Mouse (Mus musculus): ENCODE data around the gene Gm14399.
"Not testable (repeated sequence)": the region's sequence is repeated elsewhere in the genome, so short reads cannot be mapped to it uniquely, and the experiment has no call there.

Gm14399 gene

DNA sequence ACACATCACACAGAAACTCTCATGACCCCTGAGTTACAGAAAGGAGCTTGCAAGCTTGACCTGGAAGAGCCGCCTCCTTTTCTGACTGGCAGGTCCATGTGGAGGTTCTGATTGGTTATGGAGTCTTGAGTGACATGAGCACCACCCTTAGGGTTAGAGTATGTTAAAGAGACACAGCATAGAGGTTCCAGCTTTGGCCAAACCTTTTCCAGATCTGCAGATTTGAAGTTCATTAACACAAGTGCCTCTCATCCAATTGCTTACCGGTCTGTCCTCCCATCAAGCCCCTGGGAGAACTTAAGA, at the start of gene Gm14399:
Gene Gm14399 (minus strand): TSS at position 20 of the 303 bp plus-strand sequence.
- DNase-seq (ENCODE audit: low read depth) = not testable (repeated sequence)

DNA sequence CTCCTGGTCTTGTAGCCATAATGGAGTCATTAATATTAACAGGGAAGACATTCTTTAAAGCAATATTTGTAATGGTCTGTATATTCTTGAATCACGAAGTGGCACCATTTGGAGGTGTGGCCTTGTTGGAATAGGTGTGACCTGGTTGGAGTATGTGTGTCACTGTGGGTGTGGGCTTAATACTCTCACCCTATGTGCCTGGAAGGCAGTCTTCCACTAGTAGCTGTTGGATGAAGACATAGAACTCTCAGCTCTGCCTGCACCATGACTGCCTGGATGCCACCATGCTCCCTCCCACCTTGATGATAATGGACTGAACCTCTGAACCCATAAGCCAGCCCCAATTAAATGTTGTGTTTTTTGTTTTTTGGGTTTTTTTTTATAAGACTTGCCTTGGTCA, 37.2 kb upstream of the Gm14399 start:
- not testable (repeated sequence) for DNase-seq (ENCODE audit: low read depth)

DNA sequence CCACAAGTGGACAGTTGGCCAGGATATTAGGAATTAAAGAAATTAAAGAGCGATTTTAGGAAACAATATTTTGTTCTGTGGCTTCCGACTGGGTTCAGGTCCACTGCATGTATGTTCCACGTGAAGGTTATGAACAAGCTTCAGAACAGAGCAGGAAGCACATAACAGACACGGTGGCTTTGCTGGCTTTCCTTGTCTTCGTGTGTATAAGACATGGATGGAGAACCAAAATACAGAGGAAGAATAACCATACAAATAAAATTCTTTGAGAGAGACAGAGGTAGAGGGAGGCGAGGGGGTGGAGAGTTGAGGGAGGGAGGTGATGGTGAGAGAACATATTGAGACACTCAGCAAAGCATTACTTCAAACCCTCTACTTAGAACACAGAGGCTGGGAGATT, 34.5 kb upstream of the Gm14399 start:
- no peak for DNase-seq (ENCODE audit: low read depth)

- DNase-seq (ENCODE audit: low read depth) = not testable (repeated sequence)
Observed at GRCm38 (mm10) chr2:175175401-175176180, 33.8 kb upstream of the Gm14399 start, which contains the start of gene Gm14443. TSS of gene Gm14443 (minus strand) at chr2:175175871.

DNA sequence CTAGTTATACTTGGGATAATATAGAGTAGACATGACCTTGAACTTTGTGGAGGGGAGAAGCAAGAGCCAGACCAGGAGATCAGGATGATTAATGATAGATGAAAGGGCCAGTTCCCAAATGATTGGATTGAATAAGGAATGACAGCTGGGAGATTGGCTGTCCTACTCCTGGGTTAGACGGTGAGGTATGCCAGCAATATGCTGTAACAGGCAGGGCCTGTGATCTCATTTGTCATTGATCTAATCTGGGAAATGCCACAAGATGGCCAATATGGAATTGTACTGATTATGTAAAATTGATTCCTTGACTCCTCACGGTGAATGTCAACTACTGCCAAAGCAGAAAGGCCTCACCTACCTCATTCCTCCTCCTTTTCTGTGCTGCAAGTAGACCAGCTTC, 32.2 kb upstream of the Gm14399 start:
- DNase-seq (ENCODE audit: low read depth) = not testable (repeated sequence)

GRCm38 (mm10) chr2:175172906-175173595, 31.2 kb upstream of the Gm14399 start:
- DNase-seq (ENCODE audit: low read depth) = not testable (repeated sequence)

- DNase-seq (ENCODE audit: low read depth) = no peak
Observed at GRCm38 (mm10) chr2:175172123-175172522, 30.3 kb upstream of the Gm14399 start.

DNA sequence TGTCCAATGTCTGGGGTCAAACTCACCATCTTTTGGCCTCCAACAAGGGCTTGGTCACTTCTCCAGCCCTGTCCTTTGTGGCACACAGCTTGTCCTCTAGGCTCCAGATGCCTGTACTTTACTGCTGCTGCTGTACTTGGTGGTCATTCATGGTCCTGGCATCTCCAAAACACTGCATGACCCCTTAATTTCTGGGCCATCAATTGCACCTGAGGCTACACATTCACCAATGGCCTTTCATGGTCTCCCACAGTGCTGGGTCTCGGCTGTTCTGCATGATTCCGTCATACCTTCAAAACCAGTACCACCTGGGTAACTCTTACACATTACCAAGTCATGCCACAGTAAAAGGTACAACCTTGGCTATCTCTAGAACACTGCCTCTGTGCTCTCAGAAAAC, 25.1 kb upstream of the Gm14399 start:
- DNase-seq (ENCODE audit: low read depth) = not testable (repeated sequence)

- DNase-seq (ENCODE audit: low read depth) = not testable (repeated sequence)
Observed at GRCm38 (mm10) chr2:175165110-175165509, 23.3 kb upstream of the Gm14399 start.

- not testable (repeated sequence) for DNase-seq (ENCODE audit: low read depth)
Observed at GRCm38 (mm10) chr2:175161438-175161837, 19.6 kb upstream of the Gm14399 start.

GRCm38 (mm10) chr2:175158642-175159041, 16.8 kb upstream of the Gm14399 start:
- no peak for DNase-seq (ENCODE audit: low read depth)

DNA sequence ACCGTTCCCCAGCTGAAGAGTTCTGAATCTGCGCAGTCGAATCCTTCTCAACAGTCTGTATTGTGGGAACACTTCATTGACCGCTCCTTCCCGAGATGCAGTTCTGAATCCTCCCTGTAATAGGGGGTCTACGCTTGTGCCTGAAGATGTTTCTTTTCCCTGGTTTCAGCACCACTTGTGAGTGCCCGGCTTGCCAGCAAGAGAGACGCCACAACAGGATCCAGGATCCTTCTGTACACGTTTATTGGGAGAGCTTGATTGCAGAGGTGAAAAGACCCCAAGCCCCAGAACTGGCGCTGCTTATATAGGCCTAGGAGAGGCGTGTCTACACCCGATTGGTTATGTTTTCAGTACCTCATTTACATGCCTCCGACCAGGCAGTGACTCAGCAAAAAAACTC, 14.9 kb upstream of the Gm14399 start:
- DNase-seq (ENCODE audit: low read depth) = no peak

GRCm38 (mm10) chr2:175141118-175141992, 457 bp downstream of the Gm14399 start:
- not testable (repeated sequence) for DNase-seq (ENCODE audit: low read depth)

- not testable (repeated sequence) for DNase-seq (ENCODE audit: low read depth)
Observed at GRCm38 (mm10) chr2:175140624-175141023, 1.2 kb downstream of the Gm14399 start.

All from c-Kit-positive CD71-negative TER-119-negative erythroid progenitor cells, embryonic 14.5 days (primary cell).